8 mouse cellular contexts compared by ENCODE assay signal in genomic region chr11:53858761-53859580, GRCm38 (mm10). TPM values are rescaled to one million over a fixed set of nuclear protein-coding genes. Genes with fewer than 3 reads are reported as not detected.
DNase-seq lines count a peak whose midpoint lies in the region; ATAC-seq and TF ChIP-seq lines count a peak whose summit lies in the region.
"Not testable (repeated sequence)": the region's sequence is repeated elsewhere in the genome, so short reads cannot be mapped to it uniquely, and the experiment has no call there.

Gene Gm12216, minus strand, starts transcription at chr11:53859256.

- DNase-seq in adrenal gland, adult 8-10 months, result peak; percentile 67
- DNase-seq in embryo, embryonic 11 days, result peak; percentile 44
- DNase-seq in hindbrain, postnatal 0 days (ENCODE audit: low spot score), result peak; percentile 48
- DNase-seq in limb, embryonic 11.5 days (ENCODE audit: low spot score), result peak; percentile 62
- DNase-seq in retina, embryonic 14.5 days (ENCODE audit: low spot score), result peak; percentile 51
- DNase-seq in urinary bladder, postnatal 36 days (ENCODE audit: low spot score in 2 of 2), result peak; percentile 29 to 39

- H3K9ac ChIP-seq in hindbrain, postnatal 0 days (replicated peaks; ENCODE audit: low read length), result not testable (repeated sequence)
- H3K9ac ChIP-seq in limb, embryonic 11.5 days (ENCODE audit: low read length), result peak within 1 kb of the TSS; percentile 69

- peak; percentile 88 for ATAC-seq in granulocyte monocyte progenitor cell, adult 5-6 weeks (replicated peaks; ENCODE audit: poor library complexity, severe bottlenecking)
- peak; percentile 70; the same call in 1 of the 2 replicates for ATAC-seq in hindbrain, postnatal 0 days
- not testable (repeated sequence) for ATAC-seq in limb, embryonic 11.5 days (ENCODE audit: insufficient number of reproducible peaks, low FRiP score, low TSS enrichment, low read depth)

- WGBS in hindbrain, postnatal 0 days, result 13% methylated on average over 39 of the region's 50 CpGs
- 18% methylated on average over 38 of the region's 50 CpGs for WGBS in limb, embryonic 11.5 days

- H3K27ac ChIP-seq in hindbrain, postnatal 0 days; limb, embryonic 11.5 days (replicated peaks; ENCODE audit: low read depth, low read length): not testable (repeated sequence)

- not testable (repeated sequence) for H3K4me1 ChIP-seq in hindbrain, postnatal 0 days (ENCODE audit: insufficient read depth, low read length); limb, embryonic 11.5 days (ENCODE audit: control insufficient read depth, insufficient read depth, low read length)
- H3K4me1 ChIP-seq in megakaryocyte, embryonic 14.5 days, result peaks cover 23% of the 10 kb centered on the region

- not testable (repeated sequence) for H3K27me3 ChIP-seq in hindbrain, postnatal 0 days (ENCODE audit: insufficient read depth, low read length); limb, embryonic 11.5 days (ENCODE audit: control insufficient read depth, insufficient read depth, low read length); megakaryocyte, embryonic 14.5 days (replicated peaks)

- not testable (repeated sequence) for H3K36me3 ChIP-seq in hindbrain, postnatal 0 days (ENCODE audit: insufficient read depth, low read length); limb, embryonic 11.5 days (ENCODE audit: control insufficient read depth, insufficient read depth, low read length); megakaryocyte, embryonic 14.5 days (replicated peaks; ENCODE audit: low read length)

- H3K4me2 ChIP-seq in hindbrain, postnatal 0 days (ENCODE audit: low read depth, low read length), result peak within 1 kb of the TSS; percentile 51
- H3K4me2 ChIP-seq in limb, embryonic 11.5 days (ENCODE audit: low read depth, severe bottlenecking), result peak within 1 kb of the TSS; percentile 60

- not testable (repeated sequence) for H3K9me3 ChIP-seq in hindbrain, postnatal 0 days (ENCODE audit: low read length); limb, embryonic 11.5 days (ENCODE audit: control insufficient read depth, low read length); megakaryocyte, embryonic 14.5 days

- peak; percentile 48 for TF ChIP-seq CTCF in hindbrain, postnatal 0 days (IDR thresholded peaks at IDR 0.05; ENCODE audit: low read depth)

- H3K4me3 ChIP-seq in hindbrain, postnatal 0 days (ENCODE audit: low read length), result peak within 1 kb of the TSS; percentile 40
- peak within 1 kb of the TSS; percentile 35 for H3K4me3 ChIP-seq in limb, embryonic 11.5 days (ENCODE audit: low read depth, low read length)
- peak within 1 kb of the TSS; percentile 92 for H3K4me3 ChIP-seq in megakaryocyte, embryonic 14.5 days (replicated peaks)

RNA-seq across cellular contexts. Expression of gene Gm12216, which starts in this region (rescaled TPM):
- total RNA-seq in adrenal gland, adult 8-10 months (2022), result 10 to 100 TPM in 2 of 4 experiments, 1 to 10 TPM in 2; 4.1 to 12.6 (median 9.8) TPM
- total RNA-seq in granulocyte monocyte progenitor cell, adult 5-6 weeks (2014; fragmentation: Nextera tagmentation), result 5.6 and 6.5 TPM in 2 replicates
- 1.1 TPM in 1 of 2 replicates, not detected in the other for total RNA-seq in granulocyte monocyte progenitor cell, adult 5-6 weeks (2017)
- total RNA-seq in hindbrain, postnatal 0 days (2014; rRNA removed), result not detected in 2 replicates
- 1.2 and 1.9 TPM in 2 replicates for polyA plus RNA-seq in hindbrain, postnatal 0 days (2015; fragmentation: Nextera tagmentation; extraction: Ambion mirVana)
- 0.47 TPM in 1 of 2 replicates, not detected in the other for polyA plus RNA-seq in limb, embryonic 11.5 days (2014; fragmentation: Nextera tagmentation; extraction: Ambion mirVana)
- not detected in 2 replicates for polyA plus RNA-seq in megakaryocyte, embryonic 14.5 days (2012; ENCODE audit: insufficient read depth, low replicate concordance)

Comparison
In these comparisons a context has a peak if more than half of its experiments do, and no peak if none do; other contexts are left out.
1. Peak in DNase-seq, H3K4me3 ChIP-seq, H3K9ac ChIP-seq and H3K4me2 ChIP-seq in limb, embryonic 11.5 days; RNA of the gene not detected or under 1 TPM.
2. H3K4me3 ChIP-seq: peak in every context shown above with its lines; median percentile 92 in megakaryocyte, embryonic 14.5 days; 40 in hindbrain, postnatal 0 days; 35 in limb, embryonic 11.5 days.